Mouse (Mus musculus) brain, embryonic 14.5 days (tissue): ENCODE data around the gene Heatr6.

Experiments
- CTCF ChIP-seq: fragments of 200-500 bp; IDR thresholded peaks from 2 replicates; pipeline ENCODE4 v1.5.1; 2012; ENCODE audit warnings: inconsistent platforms, mild to moderate bottlenecking, moderate library complexity, borderline replicate concordance; ENCODE audit not compliant: insufficient read depth, insufficient read length; ENCODE audit errors: extremely low read depth
- POLR2A ChIP-seq: fragments of 200-500 bp; IDR thresholded peaks from 2 replicates; pipeline ENCODE4 v1.6.1; 2012; ENCODE audit warnings: mild to moderate bottlenecking, inconsistent platforms, borderline replicate concordance; ENCODE audit not compliant: poor library complexity, insufficient read depth, insufficient read length, severe bottlenecking; ENCODE audit errors: extremely low read depth

GRCm38 (mm10) chr11:83754227-83754626, 731 bp downstream of the Heatr6 start:
- TF ChIP-seq CTCF (no peak), POLR2A (no peak)
